Mouse (Mus musculus) Patski (cell line): ENCODE results near the gene Urm1. TPM values are rescaled to one million over a fixed set of nuclear protein-coding genes. Genes with fewer than 3 reads are reported as not detected.

ENCODE experiments used
- ATAC-seq: fragments of 100-300 bp; one replicate; pipeline ENCODE4 v1.8.0; 2021
- CTCF ChIA-PET: fragments of 350-600 bp; sonication (Branson Sonifier 250); formaldehyde crosslinking; loops from one replicate; lab custom pipeline; 2022; ENCODE audit warnings: inconsistent platforms; lab: Charles Lee
- POLR2A ChIA-PET: fragments of 350-600 bp; sonication (Branson Sonifier 250); formaldehyde crosslinking; loops from one replicate; lab custom pipeline; 2022; ENCODE audit warnings: antibody characterized with exemption, inconsistent platforms; lab: Charles Lee
- DNase-seq: peaks from one replicate; pipeline ENCODE4 v3.0.0-alpha.2; 2011; ENCODE audit warnings: low read depth, low spot score
- H3K27me3 ChIP-seq: fragments of 371-371 bp; one replicate; pipeline ENCODE4 v1.5.1; 2021
- CTCF ChIP-seq: fragments of 100-300 bp; IDR thresholded peaks from one replicate; pipeline ENCODE4 v1.5.1; 2021
- in situ Hi-C: fragments of 300-500 bp; cut with MboI; formaldehyde crosslinking; loops from 3 replicates; pipeline ENCODE4 v1.11.1; 2018; ENCODE audit warnings: low pct_unique_long_range_greater_than_20kb, mixed read lengths
- polyA plus RNA-seq: library from polyadenylated mRNA; unstranded; gene quantifications from one replicate; pipeline ENCODE4 v1.2.3, GENCODE M21; 2021

Urm1 gene
- polyA plus RNA-seq, 1 experiment from 2014 or later, result 50.0 TPM

GRCm38 (mm10) chr2:29826926-29827708, 7.2 kb downstream of the Urm1 start:
- DNase-seq, result peak; percentile 69
- ChIA-PET POLR2A (interaction anchor here (0.6 to 1.0 kb wide), 2 partner anchors 32 to 795 kb away, joined by 3 to 4 read pairs; no protein-coding TSS in a partner anchor), CTCF (interaction anchor here (0.6 to 1.6 kb wide), 2 partner anchors 38 to 152 kb away, joined by 3 read pairs; no protein-coding TSS in a partner anchor)
- in situ Hi-C loops, result no loop called here
- TF ChIP-seq CTCF, result no peak
- peak; percentile 89 for ATAC-seq
- H3K27me3 ChIP-seq, result no peaks in the 10 kb centered on the region

- DNase-seq (no peak), ATAC-seq (no peak)
- no peaks in the 10 kb centered on the region for H3K27me3 ChIP-seq
- no peak for TF ChIP-seq CTCF
- ChIA-PET POLR2A (interaction anchor here (0.6 to 1.0 kb wide), 2 partner anchors 31 to 794 kb away, joined by 3 to 4 read pairs; no protein-coding TSS in a partner anchor), CTCF (no interaction called here)
- in situ Hi-C loops, result no loop called here
Measured at GRCm38 (mm10) chr2:29827709-29828024, 7.8 kb downstream of the Urm1 start.

DNA sequence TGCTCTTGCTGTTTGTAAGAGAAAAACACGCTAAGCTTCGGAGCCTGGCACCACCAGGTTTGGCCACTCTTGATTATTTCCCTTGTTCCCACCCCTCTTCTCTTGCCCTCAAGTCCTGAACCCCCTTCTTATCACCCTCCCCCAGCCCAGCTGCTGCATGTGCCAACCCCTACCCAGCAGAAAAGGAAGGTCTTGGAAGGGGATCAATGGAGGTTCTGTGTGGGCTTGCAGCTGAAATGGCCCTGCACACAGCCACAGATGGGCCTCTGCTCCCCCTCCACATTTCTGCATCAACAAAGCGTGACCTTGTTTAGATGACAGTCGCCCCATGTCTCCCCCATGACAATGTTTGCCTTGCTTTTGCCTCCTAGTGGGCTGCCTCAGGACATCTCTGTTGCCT, 11.2 kb downstream of the Urm1 start:
- CTCF ChIA-PET, result no interaction called here
- POLR2A ChIA-PET, result no interaction called here
- TF ChIP-seq CTCF, result no peak
- in situ Hi-C loops, result no loop called here
- H3K27me3 ChIP-seq, result no peaks in the 10 kb centered on the region
- no peak for ATAC-seq
- DNase-seq, result no peak

- ChIA-PET POLR2A (interaction anchor here (0.7 to 1.1 kb wide), 3 partner anchors 16 to 184 kb away, joined by 3 to 5 read pairs (median 4); no protein-coding TSS in a partner anchor), CTCF (interaction anchor here (1.6 kb wide), 1 partner anchor 16 kb away, joined by 3 read pairs; no protein-coding TSS in a partner anchor)
- ATAC-seq, result no peak
- TF ChIP-seq CTCF, result no peak
- in situ Hi-C loops, result no loop called here
- DNase-seq, result no peak
- no peaks in the 10 kb centered on the region for H3K27me3 ChIP-seq
Measured at GRCm38 (mm10) chr2:29833796-29834195, 13.9 kb downstream of the Urm1 start.

- in situ Hi-C loops, result no loop called here
- no peak for TF ChIP-seq CTCF
- CTCF ChIA-PET, result no interaction called here
- no peak for DNase-seq
- ATAC-seq, result no peak
- POLR2A ChIA-PET, result interaction anchor here (0.6 kb wide), 1 partner anchor 19 kb away, joined by 3 read pairs; no protein-coding TSS in a partner anchor
- no peaks in the 10 kb centered on the region for H3K27me3 ChIP-seq
Measured at GRCm38 (mm10) chr2:29835391-29835899, 15.6 kb downstream of the Urm1 start.

- TF ChIP-seq CTCF, result no peak
- no peak for DNase-seq
- ATAC-seq, result no peak
- in situ Hi-C loops, result no loop called here
- CTCF ChIA-PET, result no interaction called here
- POLR2A ChIA-PET, result interaction anchor here (0.7 kb wide), 1 partner anchor 326 kb away, joined by 3 read pairs; no protein-coding TSS in a partner anchor
- H3K27me3 ChIP-seq, result no peaks in the 10 kb centered on the region
Measured at GRCm38 (mm10) chr2:29839460-29839859, 19.6 kb downstream of the Urm1 start.

DNA sequence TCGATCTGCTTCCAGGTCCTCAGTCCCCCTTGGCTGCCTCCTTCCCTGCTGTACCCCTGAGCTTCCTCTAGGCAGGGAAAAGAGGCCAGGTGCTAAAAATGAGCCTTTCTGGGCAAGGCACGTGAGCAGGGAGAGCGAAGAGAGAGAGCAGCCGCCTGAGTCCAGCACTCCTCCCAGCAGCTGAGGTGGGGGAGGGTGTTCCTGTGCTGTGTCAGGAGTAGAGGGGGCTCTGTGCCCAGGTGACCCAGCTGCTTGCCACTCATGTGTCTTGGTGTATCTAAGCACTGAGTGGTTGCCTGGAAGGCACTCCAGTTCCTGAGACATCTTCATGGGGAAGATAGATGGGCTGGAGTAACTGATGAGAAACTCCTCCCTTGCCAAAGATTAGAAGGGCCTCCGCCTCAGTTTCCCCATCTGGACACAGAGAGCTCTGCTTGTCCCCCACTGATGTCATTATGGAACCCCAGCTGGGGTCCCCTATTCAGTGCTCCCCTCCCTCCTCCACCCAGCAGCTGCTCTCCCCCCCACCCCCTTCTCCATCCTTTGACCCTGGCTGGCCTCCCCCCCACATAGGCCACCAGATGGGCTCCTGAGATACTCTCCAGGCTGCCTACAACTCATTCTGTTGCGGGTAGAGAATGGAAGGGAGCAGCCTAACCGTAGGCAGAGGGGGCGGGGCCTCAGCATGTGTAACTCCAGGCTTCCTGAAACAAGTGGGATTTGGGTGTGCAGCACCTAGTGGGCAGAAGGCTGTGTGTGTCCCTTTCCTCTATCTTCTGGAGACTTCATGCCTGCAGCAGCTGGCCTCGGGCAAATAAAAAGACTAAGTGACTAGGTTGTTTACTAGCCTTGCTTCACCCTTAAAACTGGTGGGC, 23.6 kb downstream of the Urm1 start:
- DNase-seq, result no peak
- no peak for ATAC-seq
- in situ Hi-C loops, result no loop called here
- no peaks in the 10 kb centered on the region for H3K27me3 ChIP-seq
- CTCF ChIA-PET, result interaction anchor here (0.9 kb wide), 1 partner anchor 26 kb away, joined by 3 read pairs; no protein-coding TSS in a partner anchor
- POLR2A ChIA-PET, result no interaction called here
- no peak for TF ChIP-seq CTCF

- ChIA-PET POLR2A (no interaction called here), CTCF (interaction anchor here (0.9 to 1.3 kb wide), 2 partner anchors 26 to 27 kb away, joined by 3 read pairs; no protein-coding TSS in a partner anchor)
- no peak for TF ChIP-seq CTCF
- ATAC-seq, result no peak
- in situ Hi-C loops, result no loop called here
- DNase-seq, result no peak
- no peaks in the 10 kb centered on the region for H3K27me3 ChIP-seq
Measured at GRCm38 (mm10) chr2:29844115-29844514, 24.2 kb downstream of the Urm1 start.

DNA sequence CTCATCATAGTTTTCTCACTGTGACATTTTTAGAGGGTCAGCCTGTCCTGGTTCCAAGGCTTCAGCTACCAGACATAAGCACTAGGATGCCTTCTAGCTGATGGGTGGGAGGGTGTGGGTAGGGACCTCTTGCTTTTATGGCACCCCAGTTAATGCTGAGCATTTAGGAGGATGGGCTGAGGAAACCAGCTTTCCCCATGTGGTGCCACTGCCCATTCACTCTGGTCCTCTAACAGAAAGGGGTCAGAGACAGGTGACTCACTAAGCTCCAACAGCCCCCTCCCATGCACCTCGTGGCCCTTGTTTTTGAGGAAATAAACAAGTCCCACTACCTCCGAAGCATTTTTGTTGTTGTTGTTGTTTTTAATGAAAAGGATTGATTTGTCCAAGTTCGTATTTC, 24.8 kb downstream of the Urm1 start:
- TF ChIP-seq CTCF, result no peak
- ChIA-PET POLR2A (interaction anchor here (0.7 kb wide), 1 partner anchor 49 kb away, joined by 3 read pairs; no protein-coding TSS in a partner anchor), CTCF (interaction anchor here (1.3 kb wide), 1 partner anchor 27 kb away, joined by 3 read pairs; no protein-coding TSS in a partner anchor)
- no peak for DNase-seq
- in situ Hi-C loops, result no loop called here
- ATAC-seq, result no peak
- no peaks in the 10 kb centered on the region for H3K27me3 ChIP-seq

- POLR2A ChIA-PET, result interaction anchor here (0.6 kb wide), 1 partner anchor 880 kb away, joined by 4 read pairs; no protein-coding TSS in a partner anchor
Measured at GRCm38 (mm10) chr2:29845636-29846035, 25.8 kb downstream of the Urm1 start.

More at GRCm38 (mm10) chr2:29845636-29846035, 25.8 kb downstream of the Urm1 start:
- TF ChIP-seq CTCF, result no peak
- in situ Hi-C loops, result no loop called here
- DNase-seq (no peak), ATAC-seq (no peak)
- no peaks in the 10 kb centered on the region for H3K27me3 ChIP-seq
- CTCF ChIA-PET, result interaction anchor here (0.6 to 1.3 kb wide), 2 partner anchors 28 to 486 kb away, joined by 3 read pairs; no protein-coding TSS in a partner anchor
